17 mouse cellular contexts compared by ENCODE assay signal in genomic region chr9:66899072-66899471, GRCm38 (mm10). TPM values are rescaled to one million over a fixed set of nuclear protein-coding genes. Genes with fewer than 3 reads are reported as not detected.
DNase-seq lines count a peak whose midpoint lies in the region; ATAC-seq and TF ChIP-seq lines count a peak whose summit lies in the region.
"Had no signal": no experiment of that assay in that cellular context is flagged by ENCODE, and none has a peak within 500 bp of the region (broad histone marks: within the 10 kb centered on the region; RNA-seq: fewer than 3 reads in every experiment).

No protein-coding gene starts in this region.

- TF ChIP-seq RAD21 in MEL (IDR thresholded peaks at IDR 0.05; ENCODE audit: low read depth, low read length): no peak

- TF ChIP-seq CTCF in MEL (IDR thresholded peaks at IDR 0.05 in 2 of 3, conservative IDR thresholded peaks at IDR 0.05 in 1 of 3; ENCODE audit: control insufficient read depth in 1 of 3, insufficient read depth in 1 of 3, low read depth in 2 of 3, low read length in 3 of 3, poor library complexity in 1 of 3, severe bottlenecking in 1 of 3): no peak

- no peak overlapping the region for H3K4me3 ChIP-seq in MEL (ENCODE audit: control insufficient read depth in 1 of 2, insufficient read depth in 1 of 2, low read depth in 2 of 2, low read length in 2 of 2)
- H3K4me3 ChIP-seq in liver, embryonic 11.5 days (ENCODE audit: low read depth, low read length): no peak overlapping the region
- no peak overlapping the region for H3K4me3 ChIP-seq in neural tube, embryonic 15.5 days (replicated peaks)
- H3K4me3 ChIP-seq: forebrain, embryonic 10.5 days; megakaryocyte, embryonic 14.5 days had no signal

- no peak overlapping the region for H3K9ac ChIP-seq in MEL (ENCODE audit: control insufficient read depth, low read depth, low read length, poor library complexity, severe bottlenecking)
- no peak overlapping the region for H3K9ac ChIP-seq in liver, embryonic 11.5 days (ENCODE audit: low read depth, low read length)
- H3K9ac ChIP-seq in neural tube, embryonic 15.5 days (replicated peaks): no peak overlapping the region

- no peak for TF ChIP-seq EP300 in MEL (IDR thresholded peaks at IDR 0.05; ENCODE audit: low read depth in 1 of 2, low read length in 2 of 2)

- H3K4me2 ChIP-seq in liver, embryonic 11.5 days: peak overlapping the region; percentile 10; the same call in 1 of the 2 replicates
- no peak overlapping the region for H3K4me2 ChIP-seq in neural tube, embryonic 15.5 days

- 0 out of 2 replicates have a peak, but pooled peaks cover 1% of the 10 kb centered on the region for H3K79me2 ChIP-seq in MEL (ENCODE audit: control insufficient read depth, insufficient read depth, low read length, poor library complexity)

- TF ChIP-seq POLR2A in MEL (IDR thresholded peaks at IDR 0.05; ENCODE audit: control insufficient read depth in 1 of 2, insufficient read depth in 1 of 2, low read depth in 1 of 2, low read length in 2 of 2, poor library complexity in 1 of 2): no peak

- 50% methylated on average over 2 of the region's 2 CpGs for whole genome bisulfite sequencing in liver, embryonic 11.5 days
- 88% methylated on average over 2 of the region's 2 CpGs for WGBS in neural tube, embryonic 15.5 days

- no peaks in the 10 kb centered on the region for H3K27me3 ChIP-seq in MEL (ENCODE audit: control insufficient read depth in 1 of 2, insufficient read depth in 2 of 2, low read length in 2 of 2)
- H3K27me3 ChIP-seq in liver, embryonic 11.5 days (replicated peaks; ENCODE audit: control insufficient read depth, insufficient read depth, low read length): no peaks in the 10 kb centered on the region
- H3K27me3 ChIP-seq in neural tube, embryonic 15.5 days (replicated peaks): no peaks in the 10 kb centered on the region
- H3K27me3 ChIP-seq: megakaryocyte, embryonic 14.5 days had no signal

- DNase-seq in MEL (ENCODE audit: low read depth, low spot score): peak; percentile 25
- DNase-seq in c-Kit-positive CD71-positive TER-119-negative erythroid progenitor cells, embryonic 14.5 days (ENCODE audit: low read depth): peak; percentile 30
- DNase-seq in liver, embryonic 11.5 days (ENCODE audit: low spot score): no peak
- no peak for DNase-seq in kidney, postnatal 4 days
- DNase-seq in embryo, embryonic 11 days: no peak
- DNase-seq: cerebellum, adult 9-11 months; heart, adult 18-20 months; heart, postnatal 36 days; kidney, adult 18-20 months; kidney, postnatal 10 days; lung, postnatal 10 days had no signal

- ATAC-seq in liver, embryonic 11.5 days (replicated peaks; ENCODE audit: low FRiP score): peak; percentile 72
- ATAC-seq in megakaryocyte, adult 5-6 weeks (ENCODE audit: poor library complexity, severe bottlenecking): 0 out of 2 replicates have a peak, but pooled peaks have one; percentile 23
- ATAC-seq in neural tube, embryonic 15.5 days (ENCODE audit: low FRiP score): no peak
- ATAC-seq: hindbrain, embryonic 16.5 days had no signal

- H3K4me1 ChIP-seq in MEL (ENCODE audit: control insufficient read depth in 1 of 2, insufficient read depth in 2 of 2, low read length in 2 of 2): peaks cover 10 to 14% of the 10 kb centered on the region in 2 experiments
- peaks cover 43% of the 10 kb centered on the region for H3K4me1 ChIP-seq in liver, embryonic 11.5 days (replicated peaks; ENCODE audit: control insufficient read depth, insufficient read depth, low read length)
- peaks cover 20% of the 10 kb centered on the region; the same call in 1 of the 2 replicates for H3K4me1 ChIP-seq in neural tube, embryonic 15.5 days

- H3K27ac ChIP-seq in MEL (ENCODE audit: control insufficient read depth, low read depth, low read length): no peak overlapping the region
- H3K27ac ChIP-seq in liver, embryonic 11.5 days (ENCODE audit: low read depth, low read length): peak overlapping the region; percentile 63; the same call in 1 of the 2 replicates
- H3K27ac ChIP-seq in neural tube, embryonic 15.5 days (replicated peaks): no peak overlapping the region
- H3K27ac ChIP-seq: forebrain, embryonic 10.5 days; stomach, postnatal 0 days had no signal

- H3K36me3 ChIP-seq in MEL (ENCODE audit: control insufficient read depth in 1 of 2, insufficient read depth in 2 of 2, low read length in 2 of 2): peaks cover 0 to 21% of the 10 kb centered on the region in 2 experiments; a peak in 2 of 4 replicates
- 0 out of 2 replicates have a peak, but pooled peaks cover 3% of the 10 kb centered on the region for H3K36me3 ChIP-seq in liver, embryonic 11.5 days (ENCODE audit: control insufficient read depth, insufficient read depth, low read length)
- H3K36me3 ChIP-seq in neural tube, embryonic 15.5 days: no peaks in the 10 kb centered on the region

- no peaks in the 10 kb centered on the region for H3K9me3 ChIP-seq in MEL (replicated peaks; ENCODE audit: insufficient read depth, low read length)
- no peaks in the 10 kb centered on the region for H3K9me3 ChIP-seq in liver, embryonic 11.5 days (ENCODE audit: control insufficient read depth, low read length)
- no peaks in the 10 kb centered on the region for H3K9me3 ChIP-seq in neural tube, embryonic 15.5 days (replicated peaks)
- H3K9me3 ChIP-seq: forebrain, embryonic 10.5 days; megakaryocyte, embryonic 14.5 days had no signal

TF ChIP-seq in MEL, 35 proteins besides CTCF, POLR2A, EP300 and RAD21:
- no peak for TF ChIP-seq ETS1 (IDR thresholded peaks at IDR 0.05; ENCODE audit: low read depth, low read length)
- TF ChIP-seq ZKSCAN1 (IDR thresholded peaks at IDR 0.05; ENCODE audit: low read depth, low read length): no peak
- TF ChIP-seq MXI1 (IDR thresholded peaks at IDR 0.05; ENCODE audit: low read depth, low read length): no peak
- TF ChIP-seq POLR2AphosphoS5 (IDR thresholded peaks at IDR 0.05; ENCODE audit: borderline replicate concordance, low read depth, low read length): no peak
- TF ChIP-seq CHD1 (IDR thresholded peaks at IDR 0.05; ENCODE audit: low read depth, low read length): no peak
- TF ChIP-seq HCFC1 (IDR thresholded peaks at IDR 0.05; ENCODE audit: low read depth, low read length): no peak
- TF ChIP-seq RCOR1 (IDR thresholded peaks at IDR 0.05; ENCODE audit: low read depth, low read length): no peak
- TF ChIP-seq JUND (IDR thresholded peaks at IDR 0.05; ENCODE audit: low read depth, low read length): no peak
- no peak for TF ChIP-seq ELF1 (IDR thresholded peaks at IDR 0.05; ENCODE audit: low read depth, low read length)
- no peak for TF ChIP-seq MAFK (IDR thresholded peaks at IDR 0.05; ENCODE audit: borderline replicate concordance, low read depth, low read length)
- no peak for TF ChIP-seq TCF12 (IDR thresholded peaks at IDR 0.05; ENCODE audit: low read depth, low read length)
- TF ChIP-seq MEF2A (IDR thresholded peaks at IDR 0.05; ENCODE audit: extremely low read depth, insufficient replicate concordance, low read depth, low read length, poor library complexity, severe bottlenecking): no peak
- no peak for TF ChIP-seq UBTF (IDR thresholded peaks at IDR 0.05; ENCODE audit: borderline replicate concordance, insufficient read depth, low read depth, low read length)
- no peak for TF ChIP-seq TAL1 (IDR thresholded peaks at IDR 0.05; ENCODE audit: low read length)
- no peak for TF ChIP-seq SIN3A (IDR thresholded peaks at IDR 0.05; ENCODE audit: low read length)
- TF ChIP-seq TBP (IDR thresholded peaks at IDR 0.05; ENCODE audit: low read depth, low read length): no peak
- TF ChIP-seq ZMIZ1 (IDR thresholded peaks at IDR 0.05; ENCODE audit: low read depth, low read length): no peak
- TF ChIP-seq MAZ (IDR thresholded peaks at IDR 0.05; ENCODE audit: low read depth, low read length): no peak
- TF ChIP-seq NRF1 (IDR thresholded peaks at IDR 0.05; ENCODE audit: insufficient read depth, low read depth, low read length, poor library complexity, severe bottlenecking): no peak
TF ChIP-seq in MEL: peak in this region for 0.

RNA-seq across cellular contexts. Expression of gene Rab8b, which starts 20.4 kb away (rescaled TPM):
- 15.0 and 16.4 TPM in 2 replicates for total RNA-seq in MEL (2012; rRNA removed)
- 10 to 100 TPM in 1 of 2 experiments, not detected in 1; 16.1 TPM for polyA plus RNA-seq in MEL (2012; ENCODE audit: insufficient read depth in 1 of 2, insufficient read length in 2 of 2, low read depth in 1 of 2, low replicate concordance in 2 of 2, missing spikeins in 1 of 2)
- 43.1 and 44.3 TPM in 2 replicates for polyA plus RNA-seq in liver, embryonic 11.5 days (2014; fragmentation: Nextera tagmentation; extraction: Ambion mirVana)
- total RNA-seq in megakaryocyte, adult 5-6 weeks (2015): 78.2 and 82.1 TPM in 2 replicates
- total RNA-seq in megakaryocyte, adult 5-6 weeks (2017): 141 and 154 TPM in 2 replicates
- 30.8 and 32.1 TPM in 2 replicates for polyA plus RNA-seq in neural tube, embryonic 15.5 days (2015; fragmentation: Nextera tagmentation; extraction: Ambion mirVana)

RNA-seq across cellular contexts. Expression of gene Rps27l, which starts 46.8 kb away (rescaled TPM):
- 502 and 524 TPM in 2 replicates for total RNA-seq in MEL (2012; rRNA removed)
- polyA plus RNA-seq in MEL (2012; ENCODE audit: insufficient read depth in 1 of 2, insufficient read length in 2 of 2, low read depth in 1 of 2, low replicate concordance in 2 of 2, missing spikeins in 1 of 2): 100 to 1,000 TPM in 1 of 2 experiments, not detected in 1; 469 TPM
- polyA plus RNA-seq in liver, embryonic 11.5 days (2014; fragmentation: Nextera tagmentation; extraction: Ambion mirVana): 1,011 and 1,028 TPM in 2 replicates
- total RNA-seq in megakaryocyte, adult 5-6 weeks (2015): 368 and 391 TPM in 2 replicates
- 149 and 154 TPM in 2 replicates for total RNA-seq in megakaryocyte, adult 5-6 weeks (2017)
- polyA plus RNA-seq in neural tube, embryonic 15.5 days (2015; fragmentation: Nextera tagmentation; extraction: Ambion mirVana): 234 and 310 TPM in 2 replicates

Comparison
In these comparisons a context has a peak if more than half of its experiments do, and no peak if none do; other contexts are left out.
1. DNase-seq: peak in MEL (single experiment) and c-Kit-positive CD71-positive TER-119-negative erythroid progenitor cells, embryonic 14.5 days (single experiment); none in liver, embryonic 11.5 days (single experiment), kidney, postnatal 4 days (0 of 2) and embryo, embryonic 11 days (single experiment).